Mouse (Mus musculus): ENCODE data around the gene Zmynd8.

DNA sequence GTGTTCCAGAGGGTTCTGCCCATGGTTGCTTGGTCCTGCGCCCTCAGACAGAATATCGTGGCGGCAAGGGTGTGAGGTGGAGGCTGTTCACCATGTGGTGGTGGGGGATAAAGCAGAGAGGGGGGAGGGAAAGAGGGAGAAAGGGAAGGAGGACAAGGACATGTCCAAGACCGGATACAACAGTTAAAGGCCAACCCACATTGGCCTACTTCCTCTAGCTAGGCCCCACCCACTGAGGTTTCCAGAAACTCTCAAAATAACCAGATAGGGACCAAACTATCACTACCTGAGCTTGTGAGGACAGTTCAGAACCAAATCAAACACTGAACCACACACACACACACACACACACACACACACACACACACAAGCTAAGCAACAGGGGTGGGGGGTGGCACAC is 146.1 kb downstream of the Zmynd8 start:
- TF ChIP-seq CTCF (IDR thresholded peaks at IDR 0.05; ENCODE audit: borderline replicate concordance, insufficient read depth, low read depth, low read length): no peak
- TF ChIP-seq POLR2A (IDR thresholded peaks at IDR 0.05; ENCODE audit: borderline replicate concordance, insufficient read depth, low read length): no peak
